Mouse (Mus musculus) heart, embryonic 14.5 days (tissue): Measurements from ENCODE around the gene Adam1a. TPM values are rescaled to one million over a fixed set of nuclear protein-coding genes. Genes with fewer than 3 reads are reported as not detected.

Experiments used
- ATAC-seq: fragments of 200-750 bp; cut with Nextera tagmentation; 2 replicates; pipeline ENCODE4 v1.8.0; 2017; ENCODE audit warnings: low read depth, moderate TSS enrichment; ENCODE audit not compliant: insufficient number of reproducible peaks, insufficient read depth, low FRiP score
- H3K27ac ChIP-seq, 2 experiments: fragments of 200-500 bp in 1 of 2; fragments of 300-500 bp in 1 of 2; sonication (generic) in 1 of 2; replicated peaks in 1 of 2; 2 replicates each; pipeline ENCODE4 v1.5.1; 2012 to 2014; ENCODE audit warnings: low read depth in 2 of 2, low read length in 2 of 2, control low read depth in 1 of 2, mild to moderate bottlenecking in 1 of 2, mixed read lengths in 1 of 2; ENCODE audit not compliant: control insufficient read depth in 1 of 2, insufficient read depth in 1 of 2
- H3K27me3 ChIP-seq: fragments of 300-500 bp; sonication (generic); 2 replicates; pipeline ENCODE4 v1.6.1; 2014; ENCODE audit warnings: mild to moderate bottlenecking, low read length, control low read depth; ENCODE audit not compliant: control insufficient read depth, insufficient read depth
- H3K36me3 ChIP-seq: fragments of 300-500 bp; sonication (generic); 2 replicates; pipeline ENCODE4 v1.6.1; 2014; ENCODE audit warnings: mild to moderate bottlenecking, control low read depth, low read length, mixed read lengths; ENCODE audit not compliant: control insufficient read depth, insufficient read depth
- H3K4me1 ChIP-seq, 2 experiments: fragments of 200-500 bp in 1 of 2; fragments of 300-500 bp in 1 of 2; sonication (generic) in 1 of 2; 2 replicates each; pipeline ENCODE4 v1.6.1; 2012 to 2014; ENCODE audit warnings: low read length in 2 of 2, control low read depth in 1 of 2, mixed read lengths in 1 of 2; ENCODE audit not compliant: control insufficient read depth in 2 of 2, insufficient read depth in 2 of 2
- H3K4me2 ChIP-seq: fragments of 300-500 bp; sonication (generic); 2 replicates; pipeline ENCODE4 v1.6.1; 2014; ENCODE audit warnings: mild to moderate bottlenecking, low read length
- H3K4me3 ChIP-seq, 2 experiments: fragments of 200-500 bp in 1 of 2; fragments of 300-500 bp in 1 of 2; sonication (generic) in 1 of 2; 2 replicates each; pipeline ENCODE4 v1.5.1; 2012 to 2014; ENCODE audit warnings: low read length in 2 of 2, mild to moderate bottlenecking in 2 of 2, control low read depth in 1 of 2, low read depth in 1 of 2, moderate library complexity in 1 of 2; ENCODE audit not compliant: control insufficient read depth in 1 of 2, insufficient read depth in 1 of 2
- H3K9ac ChIP-seq: fragments of 300-500 bp; sonication (generic); 2 replicates; pipeline ENCODE4 v1.6.1; 2014; ENCODE audit warnings: mild to moderate bottlenecking, low read length
- H3K9me3 ChIP-seq: fragments of 300-500 bp; sonication (generic); 2 replicates; pipeline ENCODE4 v1.6.1; 2016; ENCODE audit warnings: low read length, control low read depth; ENCODE audit not compliant: control insufficient read depth
- WGBS: fragments of 180-500 bp; shearing (Covaris S2); extraction: QIAGEN DNeasy Blood & Tissue Kit; methylation state at CpG from one replicate; pipeline ENCODE4 v1.1.7; 2014; 5-methylcytosine and 5-hydroxymethylcytosine counted together
- polyA plus RNA-seq: library from polyadenylated mRNA; unstranded; fragments of >200 nt; fragmentation: Nextera tagmentation; extraction: Ambion mirVana; gene quantifications from 2 replicates; pipeline ENCODE4 v1.2.1, GENCODE M21; 2014

Gene Adam1a
- 1.1 and 1.5 TPM in 2 replicates for polyA plus RNA-seq

GRCm38 (mm10) chr5:121544910-121545792 lies at the start of gene Adam1a, which contains the start of gene Gm42878:
Gene Adam1a, minus strand, starts transcription at chr5:121545482.
Gene Gm42878, minus strand, starts transcription at chr5:121545482.
- H3K4me2 ChIP-seq: peak within 1 kb of the TSS; percentile 92
- H3K9me3 ChIP-seq: no peaks in the 10 kb centered on the region
- H3K27ac ChIP-seq: peak within 1 kb of the TSS; percentile 93 to 94
- no peaks in the 10 kb centered on the region for H3K27me3 ChIP-seq
- peak within 1 kb of the TSS; percentile 66 to 78 for H3K4me3 ChIP-seq
- no peaks in the 10 kb centered on the region for H3K36me3 ChIP-seq
- peak; percentile 73 for ATAC-seq
- peak within 1 kb of the TSS; percentile 88 for H3K9ac ChIP-seq
- 1% methylated on average over 51 of the region's 97 CpGs for WGBS
- peaks cover 6 to 22% of the 10 kb centered on the region in 2 experiments for H3K4me1 ChIP-seq

GRCm38 (mm10) chr5:121594714-121595313 lies 49.5 kb upstream of the Adam1a start:
- ATAC-seq: no peak
- no peaks in the 10 kb centered on the region for H3K36me3 ChIP-seq
- H3K9me3 ChIP-seq: no peaks in the 10 kb centered on the region
- H3K9ac ChIP-seq: no peak overlapping the region
- no peak overlapping the region for H3K27ac ChIP-seq
- H3K27me3 ChIP-seq: no peaks in the 10 kb centered on the region
- WGBS: 70% methylated on average over 6 of the region's 6 CpGs
- H3K4me3 ChIP-seq: no peak overlapping the region
- peaks cover 20 to 26% of the 10 kb centered on the region in 2 experiments; a peak in 3 of 4 replicates for H3K4me1 ChIP-seq
- H3K4me2 ChIP-seq: no peak overlapping the region

GRCm38 (mm10) chr5:121593451-121594401 lies 48.4 kb upstream of the Adam1a start, which contains the start of gene Aldh2:
Gene Aldh2, minus strand, starts transcription at chr5:121593824.
- no peaks in the 10 kb centered on the region for H3K36me3 ChIP-seq
- no peaks in the 10 kb centered on the region for H3K9me3 ChIP-seq
- peak within 1 kb of the TSS; percentile 32 to 41; a peak in 3 of 4 replicates for H3K27ac ChIP-seq
- peak within 1 kb of the TSS; percentile 54 to 68 for H3K4me3 ChIP-seq
- peak within 1 kb of the TSS; percentile 77 for H3K9ac ChIP-seq
- peaks cover 20 to 26% of the 10 kb centered on the region in 2 experiments; a peak in 3 of 4 replicates for H3K4me1 ChIP-seq
- H3K4me2 ChIP-seq: peak within 1 kb of the TSS; percentile 97
- 3% methylated on average over 47 of the region's 47 CpGs for WGBS
- peak; percentile 59 for ATAC-seq
- H3K27me3 ChIP-seq: no peaks in the 10 kb centered on the region

- Histone ChIP-seq H3K4me3 (peak overlapping the region; percentile 54 to 68), H3K27me3 (no peaks in the 10 kb centered on the region), H3K4me2 (peak overlapping the region; percentile 97), H3K27ac (no peak overlapping the region), H3K36me3 (no peaks in the 10 kb centered on the region), H3K9ac (peak overlapping the region; percentile 77), H3K4me1 (peaks cover 20 to 26% of the 10 kb centered on the region in 2 experiments; a peak in 3 of 4 replicates), H3K9me3 (no peaks in the 10 kb centered on the region)
- 5% methylated on average over 33 of the region's 33 CpGs for WGBS
- 0 out of 2 replicates have a peak, but pooled peaks have one; percentile 46 for ATAC-seq
Observed at GRCm38 (mm10) chr5:121592816-121593407, 47.6 kb upstream of the Adam1a start.

- Histone ChIP-seq H3K9me3 (no peaks in the 10 kb centered on the region), H3K27ac (no peak overlapping the region)
- WGBS: 67% methylated on average over 11 of the region's 11 CpGs
Observed at GRCm38 (mm10) chr5:121592064-121592815, 47.0 kb upstream of the Adam1a start.

GRCm38 (mm10) chr5:121591417-121592063 lies 46.3 kb upstream of the Adam1a start:
- WGBS: 51% methylated on average over 11 of the region's 11 CpGs
- Histone ChIP-seq H3K4me2 (peak overlapping the region; percentile 97; the same call in 1 of the 2 replicates), H3K4me1 (peaks cover 18 to 27% of the 10 kb centered on the region in 2 experiments), H3K27me3 (no peaks in the 10 kb centered on the region), H3K36me3 (no peaks in the 10 kb centered on the region), H3K9ac (no peak overlapping the region), H3K4me3 (no peak overlapping the region), H3K27ac (0 out of 4 replicates have a peak overlapping the region, but pooled peaks of 1 of the 2 experiments have one; percentile 6), H3K9me3 (no peaks in the 10 kb centered on the region)
- no peak for ATAC-seq

More at GRCm38 (mm10) chr5:121592064-121592815, 47.0 kb upstream of the Adam1a start:
- Histone ChIP-seq H3K4me2 (peak overlapping the region; percentile 97), H3K27me3 (no peaks in the 10 kb centered on the region), H3K4me3 (peak overlapping the region; percentile 54 to 68; a peak in 3 of 4 replicates), H3K9ac (no peak overlapping the region), H3K4me1 (peaks cover 20 to 26% of the 10 kb centered on the region in 2 experiments; a peak in 3 of 4 replicates), H3K36me3 (no peaks in the 10 kb centered on the region)
- no peak for ATAC-seq
